Mouse (Mus musculus): ENCODE data around the gene Ins2. TPM values are rescaled to one million over a fixed set of nuclear protein-coding genes. Genes with fewer than 3 reads are reported as not detected.
A peak's percentile ranks its signal among the peaks of the same experiment; 100 is the strongest.

Ins2 gene
- 1.7 and 6.5 TPM in 2 replicates for polyA plus RNA-seq (2015; fragmentation: Nextera tagmentation; extraction: Ambion mirVana)

DNA sequence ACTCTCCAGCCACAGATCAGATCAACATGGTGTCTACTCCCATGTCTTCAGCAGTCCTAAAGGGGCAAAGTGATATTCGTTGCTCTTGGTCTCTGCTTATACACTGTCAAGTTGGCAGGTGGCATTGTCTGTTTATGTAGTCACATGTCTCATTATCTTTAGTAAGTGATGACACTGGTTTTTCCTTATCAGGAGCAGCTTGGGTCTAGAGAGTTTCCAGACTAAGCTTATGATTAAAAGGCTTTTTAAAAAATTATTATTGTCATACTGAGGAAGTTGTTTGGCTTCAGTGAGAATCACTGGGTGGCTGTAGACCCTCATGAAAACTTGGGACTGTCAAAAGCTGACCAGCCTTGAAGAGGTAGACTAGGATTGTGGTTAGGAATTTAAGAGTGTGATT, at the start of gene Ins2:
Ins2 (minus strand) TSS at position 101 of the 400 bp plus-strand sequence.
- Histone ChIP-seq H3K4me2 (replicated peaks; ENCODE audit: low read depth) (no peak within 1 kb of the TSS), H3K27me3 (ENCODE audit: control insufficient read depth, insufficient read depth, low read length) (no peaks in the 10 kb centered on the region), H3K9me3 (ENCODE audit: control insufficient read depth, low read length) (no peaks in the 10 kb centered on the region), H3K36me3 (ENCODE audit: control insufficient read depth, insufficient read depth, low read length) (no peaks in the 10 kb centered on the region), H3K27ac (replicated peaks) (no peak within 1 kb of the TSS), H3K4me1 (replicated peaks; ENCODE audit: control insufficient read depth, insufficient read depth) (no peaks in the 10 kb centered on the region), H3K9ac (ENCODE audit: low read length) (no peak within 1 kb of the TSS), H3K4me3 (ENCODE audit: low read depth, low read length) (no peak within 1 kb of the TSS)
- TF ChIP-seq EP300 (optimal IDR thresholded peaks at IDR 0.05): no peak
- no peak for TF ChIP-seq CTCF (IDR thresholded peaks at IDR 0.05; ENCODE audit: low read depth)
- no peak for ATAC-seq (ENCODE audit: low FRiP score, low TSS enrichment)
- DNase-seq (ENCODE audit: low spot score): no peak
- 68% methylated on average over 1 of the region's 1 CpGs for WGBS

DNA sequence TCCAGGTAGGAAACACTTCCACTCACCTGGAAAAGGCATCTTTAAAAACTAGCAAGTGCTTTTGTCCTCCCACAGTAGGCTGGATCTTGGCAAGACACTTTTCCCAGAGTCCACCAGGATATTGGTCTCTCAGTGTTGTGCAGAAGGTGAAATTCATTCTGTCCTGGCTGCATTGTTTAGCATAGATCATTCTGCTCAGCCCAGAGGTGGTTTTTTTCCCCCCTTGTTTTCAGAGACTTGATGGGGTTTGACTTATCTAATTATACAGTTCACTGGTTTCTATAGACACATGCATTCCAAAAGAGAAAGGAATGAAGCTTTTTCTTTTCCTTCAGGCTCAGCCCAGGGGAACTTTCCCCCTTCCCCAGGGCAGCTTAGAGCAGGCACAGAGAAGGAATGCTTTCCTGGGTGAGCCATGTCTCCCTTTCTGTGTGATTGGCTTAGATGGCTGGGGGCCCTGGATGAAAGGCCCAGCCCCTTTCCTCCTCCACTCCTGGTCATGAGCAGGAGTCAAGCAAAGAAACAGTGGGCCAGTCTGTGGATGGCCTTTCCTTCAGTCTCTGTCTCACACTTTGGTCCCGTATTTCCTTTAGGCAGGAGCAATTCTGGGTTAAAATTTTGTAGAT, 49.6 kb upstream of the Ins2 start:
- Histone ChIP-seq H3K4me2 (replicated peaks; ENCODE audit: low read depth) (no peak overlapping the region), H3K27me3 (ENCODE audit: control insufficient read depth, insufficient read depth, low read length) (no peaks in the 10 kb centered on the region), H3K4me3 (ENCODE audit: low read depth, low read length) (no peak overlapping the region), H3K9me3 (ENCODE audit: control insufficient read depth, low read length) (no peaks in the 10 kb centered on the region), H3K9ac (ENCODE audit: low read length) (no peak overlapping the region), H3K4me1 (replicated peaks; ENCODE audit: control insufficient read depth, insufficient read depth) (no peaks in the 10 kb centered on the region), H3K27ac (replicated peaks) (no peak overlapping the region), H3K36me3 (ENCODE audit: control insufficient read depth, insufficient read depth, low read length) (no peaks in the 10 kb centered on the region)
- TF ChIP-seq CTCF (IDR thresholded peaks at IDR 0.05; ENCODE audit: low read depth) (no peak), EP300 (optimal IDR thresholded peaks at IDR 0.05) (no peak)
- 73% methylated on average over 1 of the region's 1 CpGs for WGBS
- ATAC-seq (ENCODE audit: low FRiP score, low TSS enrichment): no peak
- no peak for DNase-seq (ENCODE audit: low spot score)

DNA sequence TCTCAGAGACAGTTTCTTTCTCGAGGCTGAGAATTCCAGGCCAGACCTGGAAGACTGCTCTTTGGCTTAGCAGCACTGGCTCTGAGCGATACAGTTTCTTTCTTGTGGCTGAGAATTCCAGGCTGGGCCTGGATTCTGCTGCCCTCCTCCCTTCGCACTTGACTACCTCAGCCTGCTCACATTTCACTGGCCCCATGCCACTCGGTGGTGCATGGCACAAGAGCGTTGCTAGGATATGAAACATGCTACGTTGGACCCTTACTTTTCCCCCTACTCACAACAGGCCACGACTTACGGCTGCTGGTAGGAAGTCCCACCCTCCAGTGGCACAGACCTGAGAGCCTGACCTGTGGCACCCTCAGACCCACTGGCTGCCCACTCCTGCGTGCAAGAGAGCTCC, 46.5 kb upstream of the Ins2 start:
- H3K36me3 ChIP-seq (ENCODE audit: control insufficient read depth, insufficient read depth, low read length): no peaks in the 10 kb centered on the region
- no peak for ATAC-seq (ENCODE audit: low FRiP score, low TSS enrichment)
- no peak for DNase-seq (ENCODE audit: low spot score)
- 75% methylated on average over 9 of the region's 9 CpGs for WGBS
- H3K4me2 ChIP-seq (replicated peaks; ENCODE audit: low read depth): no peak overlapping the region
- no peak overlapping the region for H3K27ac ChIP-seq (replicated peaks)
- H3K27me3 ChIP-seq (ENCODE audit: control insufficient read depth, insufficient read depth, low read length): no peaks in the 10 kb centered on the region
- H3K9me3 ChIP-seq (ENCODE audit: control insufficient read depth, low read length): no peaks in the 10 kb centered on the region
- no peak for TF ChIP-seq CTCF (IDR thresholded peaks at IDR 0.05; ENCODE audit: low read depth)
- TF ChIP-seq EP300 (optimal IDR thresholded peaks at IDR 0.05): no peak
- no peak overlapping the region for H3K9ac ChIP-seq (ENCODE audit: low read length)
- H3K4me1 ChIP-seq (replicated peaks; ENCODE audit: control insufficient read depth, insufficient read depth): no peaks in the 10 kb centered on the region
- no peak overlapping the region for H3K4me3 ChIP-seq (ENCODE audit: low read depth, low read length)

DNA sequence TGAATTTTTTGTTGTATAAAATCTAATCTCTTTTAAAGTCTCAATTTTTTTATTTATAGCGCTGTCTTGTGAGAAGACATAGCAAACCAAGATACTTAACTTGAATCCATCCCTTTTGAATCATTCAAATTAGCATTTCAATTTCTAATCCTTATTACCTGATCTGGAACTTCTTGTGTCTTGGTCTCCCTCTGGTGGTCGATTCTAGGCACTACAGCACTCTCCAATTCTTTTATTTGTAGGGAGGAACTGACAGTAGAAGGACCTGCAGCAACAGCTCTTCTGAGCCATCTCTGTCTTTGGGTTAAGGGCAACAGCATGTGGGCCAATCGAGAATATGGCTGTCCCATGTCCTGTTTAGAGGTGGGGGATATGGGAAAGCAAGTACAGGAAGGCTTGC, 5.4 kb downstream of the Ins2 start:
- Histone ChIP-seq H3K4me2 (replicated peaks; ENCODE audit: low read depth) (no peak overlapping the region), H3K9me3 (ENCODE audit: control insufficient read depth, low read length) (no peaks in the 10 kb centered on the region), H3K36me3 (ENCODE audit: control insufficient read depth, insufficient read depth, low read length) (no peaks in the 10 kb centered on the region), H3K4me1 (replicated peaks; ENCODE audit: control insufficient read depth, insufficient read depth) (no peaks in the 10 kb centered on the region), H3K9ac (ENCODE audit: low read length) (no peak overlapping the region), H3K4me3 (ENCODE audit: low read depth, low read length) (no peak overlapping the region), H3K27ac (replicated peaks) (no peak overlapping the region), H3K27me3 (ENCODE audit: control insufficient read depth, insufficient read depth, low read length) (no peaks in the 10 kb centered on the region)
- WGBS: 5% methylated on average over 3 of the region's 3 CpGs
- peak; percentile 84 for TF ChIP-seq CTCF (IDR thresholded peaks at IDR 0.05; ENCODE audit: low read depth)
- TF ChIP-seq EP300 (optimal IDR thresholded peaks at IDR 0.05): no peak
- DNase-seq (ENCODE audit: low spot score) (peak; percentile 57), ATAC-seq (ENCODE audit: low FRiP score, low TSS enrichment) (no peak)

DNA sequence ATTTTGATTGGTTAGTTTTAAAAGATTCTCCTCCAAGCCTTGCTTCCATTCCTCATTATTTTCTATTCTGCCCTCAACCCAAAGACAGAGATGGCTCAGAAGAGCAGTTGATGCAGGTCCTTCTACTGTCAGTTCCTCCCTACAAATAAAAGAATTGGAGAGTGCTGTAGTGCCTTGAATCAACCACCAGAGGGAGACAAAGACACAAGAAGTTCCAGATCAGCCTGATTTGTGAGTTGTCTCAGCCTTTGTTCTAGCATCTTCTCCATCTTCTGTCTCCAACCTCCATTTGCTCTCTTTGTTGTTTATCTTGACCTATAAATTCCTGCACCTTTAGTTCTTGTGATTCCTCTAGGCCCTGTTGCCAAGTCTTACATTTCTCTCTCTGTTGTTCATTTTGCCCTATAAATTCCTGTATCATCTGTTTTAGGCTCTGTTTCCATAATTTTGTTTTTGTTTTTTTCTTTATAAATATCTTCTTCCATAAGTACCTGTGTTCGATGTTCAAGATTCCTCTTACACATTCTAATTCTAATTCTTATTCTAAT, 6.2 kb downstream of the Ins2 start:
- DNase-seq (ENCODE audit: low spot score) (no peak), ATAC-seq (ENCODE audit: low FRiP score, low TSS enrichment) (no peak)
- Histone ChIP-seq H3K27me3 (ENCODE audit: control insufficient read depth, insufficient read depth, low read length) (no peaks in the 10 kb centered on the region), H3K9ac (ENCODE audit: low read length) (no peak overlapping the region), H3K36me3 (ENCODE audit: control insufficient read depth, insufficient read depth, low read length) (no peaks in the 10 kb centered on the region), H3K9me3 (ENCODE audit: control insufficient read depth, low read length) (no peaks in the 10 kb centered on the region), H3K4me2 (replicated peaks; ENCODE audit: low read depth) (no peak overlapping the region), H3K4me1 (replicated peaks; ENCODE audit: control insufficient read depth, insufficient read depth) (no peaks in the 10 kb centered on the region), H3K4me3 (ENCODE audit: low read depth, low read length) (no peak overlapping the region), H3K27ac (replicated peaks) (no peak overlapping the region)
- no peak for TF ChIP-seq EP300 (optimal IDR thresholded peaks at IDR 0.05)
- TF ChIP-seq CTCF (IDR thresholded peaks at IDR 0.05; ENCODE audit: low read depth): peak; percentile 91
- 55% methylated on average over 1 of the region's 1 CpGs for WGBS

DNA sequence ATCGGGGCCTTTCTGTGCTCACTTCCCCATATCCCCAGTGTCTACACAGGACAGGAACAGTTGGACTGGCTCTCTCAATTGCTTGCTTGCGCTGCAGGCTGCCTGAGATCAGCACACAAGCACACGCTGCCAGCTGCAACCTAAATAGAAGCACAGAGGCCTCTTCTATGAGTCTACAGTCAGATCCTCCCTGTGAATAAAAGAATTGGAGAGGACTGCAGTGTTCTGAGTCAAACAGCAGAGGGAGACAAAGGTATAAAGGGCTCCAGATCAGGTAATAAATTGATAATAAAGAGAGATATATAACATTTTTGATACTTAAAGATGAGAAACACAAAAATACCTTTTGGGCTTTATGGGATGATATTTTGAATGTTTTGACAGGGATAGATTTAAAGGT, 17.2 kb downstream of the Ins2 start:
- Histone ChIP-seq H3K36me3 (ENCODE audit: control insufficient read depth, insufficient read depth, low read length) (no peaks in the 10 kb centered on the region), H3K4me3 (ENCODE audit: low read depth, low read length) (no peak overlapping the region), H3K9me3 (ENCODE audit: control insufficient read depth, low read length) (no peaks in the 10 kb centered on the region), H3K4me2 (replicated peaks; ENCODE audit: low read depth) (no peak overlapping the region), H3K27me3 (ENCODE audit: control insufficient read depth, insufficient read depth, low read length) (no peaks in the 10 kb centered on the region), H3K4me1 (replicated peaks; ENCODE audit: control insufficient read depth, insufficient read depth) (no peaks in the 10 kb centered on the region), H3K27ac (replicated peaks) (no peak overlapping the region), H3K9ac (ENCODE audit: low read length) (no peak overlapping the region)
- TF ChIP-seq CTCF (IDR thresholded peaks at IDR 0.05; ENCODE audit: low read depth) (peak; percentile 68), EP300 (optimal IDR thresholded peaks at IDR 0.05) (no peak)
- ATAC-seq (ENCODE audit: low FRiP score, low TSS enrichment): no peak
- no peak for DNase-seq (ENCODE audit: low spot score)
- WGBS: 59% methylated on average over 3 of the region's 3 CpGs

Measured in stomach, postnatal 0 days (tissue).